Mouse (Mus musculus) lung, adult 2 months (tissue): Measurements from ENCODE around the gene Thsd4. TPM values are rescaled to one million over a fixed set of nuclear protein-coding genes. Genes with fewer than 3 reads are reported as not detected.

ENCODE experiments used
- DNase-seq: peaks from one replicate; pipeline ENCODE4 v3.0.0; 2022
- H3K4me1 ChIP-seq: fragments of 200-500 bp; 2 replicates; pipeline ENCODE4 v1.6.1; 2011; ENCODE audit warnings: low read length; ENCODE audit not compliant: control insufficient read depth, insufficient read depth
- H3K4me3 ChIP-seq: fragments of 200-500 bp; replicated peaks from 2 replicates; pipeline ENCODE3; 2011; ENCODE audit warnings: low read depth, mild to moderate bottlenecking, control low read depth, low read length; ENCODE audit errors: extremely low read depth
- CTCF ChIP-seq: fragments of 200-500 bp; IDR thresholded peaks from 2 replicates; pipeline ENCODE4 v1.5.1; 2011; ENCODE audit warnings: mild to moderate bottlenecking, low read length, control low read depth; ENCODE audit not compliant: insufficient read depth
- POLR2A ChIP-seq: fragments of 200-500 bp; IDR thresholded peaks from 2 replicates; pipeline ENCODE4 v1.6.1; 2011; ENCODE audit warnings: low read depth, mild to moderate bottlenecking, control low read depth, low read length, borderline replicate concordance; ENCODE audit errors: extremely low read depth
- WGBS: fragments of 180-500 bp; shearing (Covaris S2); methylation state at CpG from one replicate; pipeline ENCODE4 v1.1.7; 2018; 5-methylcytosine and 5-hydroxymethylcytosine counted together
- polyA plus RNA-seq: library from polyadenylated mRNA; depleted of rRNA; stranded (reverse); fragments of >200 nt; gene quantifications from 2 replicates; pipeline ENCODE4 v1.2.3, GENCODE M21; 2012

The Thsd4 gene
- polyA plus RNA-seq, 1 experiment = 27.2 TPM

DNA sequence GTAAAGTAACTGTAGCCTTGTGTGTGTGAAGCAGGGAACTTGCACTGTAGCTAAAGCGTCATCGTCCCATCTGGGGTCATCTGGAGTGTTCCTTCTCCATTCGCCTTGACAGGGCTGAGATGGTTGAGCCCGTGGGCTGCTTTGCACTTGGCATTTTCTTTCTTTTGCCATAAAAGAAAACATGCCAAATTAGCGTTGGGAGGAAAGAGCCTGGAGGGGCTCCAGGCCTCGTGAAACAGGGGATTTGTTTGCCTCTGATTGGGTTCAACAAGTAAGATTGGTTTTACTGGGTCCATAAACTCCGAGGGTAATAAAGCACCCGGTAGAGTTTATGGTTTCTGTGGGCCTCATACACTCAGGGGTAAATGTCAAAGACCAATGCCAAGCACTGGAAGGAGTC is 519.5 kb downstream of the Thsd4 start:
- DNase-seq = no peak
- Histone ChIP-seq H3K4me1 (no peaks in the 10 kb centered on the region), H3K4me3 (no peak overlapping the region)
- TF ChIP-seq POLR2A = no peak
- TF ChIP-seq CTCF = no peak
- WGBS = 88% methylated on average over 8 of the region's 8 CpGs

DNA sequence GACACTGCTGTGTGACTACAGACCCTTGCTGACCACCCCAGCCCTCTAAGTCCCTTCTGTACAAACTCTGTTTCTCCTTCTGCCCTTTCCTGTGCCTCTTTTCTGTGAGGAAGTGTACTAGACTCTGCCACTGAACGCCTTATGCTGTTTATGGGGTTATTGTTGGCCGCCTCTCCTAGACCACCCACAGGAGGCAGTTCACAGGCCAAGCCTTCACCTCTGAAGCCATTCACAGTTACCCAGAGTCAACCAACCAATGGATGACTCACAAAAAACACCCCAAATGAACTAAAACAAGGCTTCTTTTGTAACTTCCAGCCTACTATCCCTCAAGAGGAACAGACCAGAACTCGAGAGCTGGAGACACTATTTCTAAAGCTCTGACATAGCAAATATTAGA is 520.4 kb downstream of the Thsd4 start:
- 80% methylated on average over 3 of the region's 3 CpGs for WGBS
- TF ChIP-seq CTCF (no peak), POLR2A (no peak)
- no peak for DNase-seq
- Histone ChIP-seq H3K4me3 (no peak overlapping the region), H3K4me1 (no peaks in the 10 kb centered on the region)

DNA sequence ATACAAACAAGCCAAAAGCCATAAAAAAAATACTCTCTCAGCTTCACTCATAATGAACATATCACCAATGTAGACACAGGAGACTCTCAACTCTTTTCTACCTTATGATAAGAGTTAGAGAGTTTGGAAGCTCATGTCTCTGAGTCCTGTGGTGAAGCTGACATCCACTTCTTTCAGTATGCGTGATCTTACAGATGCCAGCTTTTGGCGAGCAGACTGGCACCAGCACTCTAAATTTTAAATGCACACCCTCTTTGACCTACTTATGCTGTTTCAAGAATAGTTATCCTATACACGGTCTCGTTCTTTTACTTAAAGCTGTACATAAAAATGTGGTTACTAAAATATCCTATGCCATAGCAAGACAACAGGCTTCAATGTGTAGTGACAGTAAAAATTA is 524.1 kb downstream of the Thsd4 start:
- 89% methylated on average over 4 of the region's 4 CpGs for WGBS
- no peaks in the 10 kb centered on the region for H3K4me1 ChIP-seq
- DNase-seq = no peak
- no peak for TF ChIP-seq POLR2A
- no peak for TF ChIP-seq CTCF
- H3K4me3 ChIP-seq = no peak overlapping the region

GRCm38 (mm10) chr9:59991407-59991806 is 530.4 kb downstream of the Thsd4 start:
- no peak overlapping the region for H3K4me3 ChIP-seq
- H3K4me1 ChIP-seq = no peaks in the 10 kb centered on the region
- no peak for DNase-seq
- TF ChIP-seq CTCF (no peak), POLR2A (no peak)
- 79% methylated on average over 5 of the region's 5 CpGs for WGBS

- peak; percentile 30 for DNase-seq
- TF ChIP-seq CTCF (peak; percentile 30; the same call in 1 of the 2 replicates), POLR2A (no peak)
- H3K4me3 ChIP-seq = no peak overlapping the region
- WGBS = 0% methylated on average over 1 of the region's 1 CpGs
- no peaks in the 10 kb centered on the region for H3K4me1 ChIP-seq
Measured at GRCm38 (mm10) chr9:59989864-59990263, 532.0 kb downstream of the Thsd4 start.

DNA sequence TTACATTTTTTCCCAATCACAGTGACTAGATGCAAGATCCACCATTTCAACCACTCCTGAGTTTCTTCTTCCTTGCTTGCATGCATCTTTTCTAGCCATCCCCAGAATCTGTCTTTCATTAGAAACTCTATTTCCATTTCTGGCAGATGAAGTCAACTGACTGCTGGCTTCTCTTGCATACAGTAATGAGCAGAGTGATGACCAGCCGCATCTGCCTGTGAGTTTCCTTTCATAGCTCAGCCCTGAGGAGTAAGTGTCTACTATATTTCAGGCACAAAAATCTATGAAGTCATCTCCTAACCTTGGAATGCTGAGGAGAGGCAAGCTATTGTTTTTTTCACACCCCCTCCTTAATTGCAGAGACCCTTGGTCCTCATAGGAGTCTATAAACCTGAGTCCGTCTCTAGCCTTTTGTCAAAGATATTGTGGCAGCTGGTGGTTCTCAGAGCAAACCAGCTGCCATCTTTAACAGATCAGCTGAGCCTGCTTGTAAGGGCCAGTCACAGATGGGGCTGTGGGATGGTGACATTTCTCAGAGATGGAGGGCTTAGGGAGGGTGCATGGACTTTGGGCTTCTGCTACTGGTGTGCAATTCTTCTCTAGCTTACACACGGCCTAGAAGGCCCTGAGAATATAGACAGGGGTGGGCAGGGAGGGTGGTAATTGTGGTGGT is 535.8 kb downstream of the Thsd4 start:
- DNase-seq = no peak
- WGBS = 72% methylated on average over 3 of the region's 3 CpGs
- TF ChIP-seq POLR2A = no peak
- no peak for TF ChIP-seq CTCF
- Histone ChIP-seq H3K4me3 (no peak overlapping the region), H3K4me1 (no peaks in the 10 kb centered on the region)

DNA sequence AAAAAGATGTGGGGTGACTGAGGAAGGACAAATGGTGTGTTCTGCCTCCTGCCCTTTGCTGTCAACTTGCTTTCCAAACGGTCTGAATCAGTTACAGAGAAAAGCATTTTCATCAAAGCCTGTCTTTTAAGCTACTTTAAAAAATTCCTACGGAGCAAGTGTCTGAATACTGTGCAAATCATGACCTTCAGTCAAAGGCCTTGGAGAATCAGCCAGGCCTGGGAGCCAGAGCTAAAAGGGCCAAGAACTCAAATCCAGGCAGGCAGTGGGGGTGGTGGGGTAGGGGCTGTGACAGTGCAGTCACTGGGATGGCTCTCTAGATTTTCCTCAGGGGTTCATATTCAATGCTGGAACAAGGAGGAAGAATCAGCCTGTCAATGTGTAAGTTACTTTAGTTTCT is 540.7 kb downstream of the Thsd4 start:
- 57% methylated on average over 2 of the region's 2 CpGs for WGBS
- H3K4me3 ChIP-seq = no peak overlapping the region
- no peak for DNase-seq
- no peak for TF ChIP-seq POLR2A
- TF ChIP-seq CTCF = no peak
- no peaks in the 10 kb centered on the region for H3K4me1 ChIP-seq

GRCm38 (mm10) chr9:59971263-59971662 is 550.6 kb downstream of the Thsd4 start:
- Histone ChIP-seq H3K4me3 (no peak overlapping the region), H3K4me1 (no peaks in the 10 kb centered on the region)
- no peak for DNase-seq
- 56% methylated on average over 4 of the region's 4 CpGs for WGBS
- no peak for TF ChIP-seq CTCF
- TF ChIP-seq POLR2A = no peak

- peak; percentile 24 for DNase-seq
- WGBS = 23% methylated on average over 6 of the region's 6 CpGs
- no peak overlapping the region for H3K4me3 ChIP-seq
- no peaks in the 10 kb centered on the region for H3K4me1 ChIP-seq
- TF ChIP-seq POLR2A (no peak), CTCF (peak; percentile 90)
Measured at GRCm38 (mm10) chr9:59969383-59969782, 552.5 kb downstream of the Thsd4 start.

DNA sequence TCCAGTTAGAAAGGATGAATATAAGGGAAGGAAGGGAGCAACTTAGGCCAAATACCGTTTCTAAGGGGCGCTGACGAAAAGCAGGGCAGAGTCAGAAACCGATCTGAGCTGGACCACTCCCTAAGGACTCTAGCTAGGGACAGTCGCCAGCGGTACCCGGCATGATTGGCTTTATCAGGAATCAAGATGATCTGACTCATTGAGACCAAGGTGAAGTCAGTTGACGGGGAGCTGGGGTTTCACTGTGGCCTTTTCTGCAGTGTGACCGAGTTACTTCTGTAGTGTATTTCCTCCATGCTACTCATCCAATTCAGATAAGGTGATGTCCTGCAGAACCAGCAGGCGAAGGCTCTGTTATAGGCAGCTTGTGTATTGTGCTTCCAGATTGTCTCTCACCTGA is 556.8 kb downstream of the Thsd4 start:
- WGBS = 64% methylated on average over 10 of the region's 10 CpGs
- Histone ChIP-seq H3K4me1 (no peaks in the 10 kb centered on the region), H3K4me3 (no peak overlapping the region)
- DNase-seq = no peak
- TF ChIP-seq CTCF = no peak
- no peak for TF ChIP-seq POLR2A

GRCm38 (mm10) chr9:59964367-59964766 is 557.5 kb downstream of the Thsd4 start:
- 40% methylated on average over 3 of the region's 3 CpGs for WGBS
- DNase-seq = peak; percentile 42
- no peak for TF ChIP-seq POLR2A
- TF ChIP-seq CTCF = no peak

More at GRCm38 (mm10) chr9:59964367-59964766, 557.5 kb downstream of the Thsd4 start:
- Histone ChIP-seq H3K4me1 (no peaks in the 10 kb centered on the region), H3K4me3 (no peak overlapping the region)
